In genomic region chr7:49000816-49001215, GRCm38 (mm10) we compare ENCODE assay signal across 21 mouse cellular contexts.
DNase-seq lines count a peak whose midpoint lies in the region; ATAC-seq and TF ChIP-seq lines count a peak whose summit lies in the region.
"Had no signal": no experiment of that assay in that cellular context is flagged by ENCODE, and none has a peak within 500 bp of the region (broad histone marks: within the 10 kb centered on the region; RNA-seq: fewer than 3 reads in every experiment).

No protein-coding gene starts in this region.

- no peak overlapping the region for H3K4me2 ChIP-seq in forebrain, postnatal 0 days (ENCODE audit: low read depth)
- no peak overlapping the region for H3K4me2 ChIP-seq in forebrain, embryonic 15.5 days (replicated peaks)
- no peak overlapping the region for H3K4me2 ChIP-seq in midbrain, embryonic 15.5 days
- H3K4me2 ChIP-seq: heart, embryonic 15.5 days; liver, embryonic 12.5 days; lung, embryonic 14.5 days; neural tube, embryonic 12.5 days had no signal

- no peaks in the 10 kb centered on the region for H3K27me3 ChIP-seq in forebrain, postnatal 0 days (ENCODE audit: insufficient read depth, low read length)
- H3K27me3 ChIP-seq in forebrain, embryonic 15.5 days: no peaks in the 10 kb centered on the region
- no peaks in the 10 kb centered on the region for H3K27me3 ChIP-seq in midbrain, embryonic 10.5 days (ENCODE audit: low read depth, poor library complexity, severe bottlenecking)
- no peaks in the 10 kb centered on the region for H3K27me3 ChIP-seq in midbrain, embryonic 15.5 days (replicated peaks)
- no peaks in the 10 kb centered on the region for H3K27me3 ChIP-seq in kidney, adult 2 months (replicated peaks; ENCODE audit: control insufficient read depth, insufficient read depth, low read length)
- H3K27me3 ChIP-seq: neural tube, embryonic 12.5 days had no signal

- H3K27ac ChIP-seq in forebrain, postnatal 0 days (ENCODE audit: low read depth, low read length): no peak overlapping the region
- H3K27ac ChIP-seq in forebrain, embryonic 15.5 days (replicated peaks): no peak overlapping the region
- H3K27ac ChIP-seq in midbrain, embryonic 10.5 days (replicated peaks): peak overlapping the region; percentile 84
- H3K27ac ChIP-seq in midbrain, embryonic 15.5 days: no peak overlapping the region
- no peak overlapping the region for H3K27ac ChIP-seq in kidney, adult 2 months (ENCODE audit: insufficient read depth, low read depth, low read length)
- H3K27ac ChIP-seq: heart, embryonic 15.5 days; liver, embryonic 12.5 days; neural tube, embryonic 12.5 days had no signal

- H3K4me3 ChIP-seq in forebrain, postnatal 0 days (ENCODE audit: low read depth, low read length): no peak overlapping the region
- no peak overlapping the region for H3K4me3 ChIP-seq in forebrain, embryonic 15.5 days
- H3K4me3 ChIP-seq in midbrain, embryonic 10.5 days: no peak overlapping the region
- H3K4me3 ChIP-seq in midbrain, embryonic 15.5 days: no peak overlapping the region
- no peak overlapping the region for H3K4me3 ChIP-seq in kidney, adult 2 months (ENCODE audit: insufficient read depth, low read depth, low read length)
- H3K4me3 ChIP-seq: erythroblast, embryonic 14.5 days; heart, embryonic 15.5 days; liver, embryonic 12.5 days; neural tube, embryonic 12.5 days had no signal

- TF ChIP-seq CTCF in forebrain, postnatal 0 days (IDR thresholded peaks at IDR 0.05; ENCODE audit: low read depth): no peak
- no peak for TF ChIP-seq CTCF in kidney, adult 2 months (conservative IDR thresholded peaks at IDR 0.05; ENCODE audit: insufficient read depth, insufficient read length, low read depth, low read length)

- H3K9ac ChIP-seq in forebrain, postnatal 0 days: no peak overlapping the region
- no peak overlapping the region for H3K9ac ChIP-seq in forebrain, embryonic 15.5 days (replicated peaks)
- H3K9ac ChIP-seq in midbrain, embryonic 15.5 days: no peak overlapping the region
- H3K9ac ChIP-seq: heart, embryonic 15.5 days; liver, embryonic 12.5 days; lung, embryonic 14.5 days; neural tube, embryonic 12.5 days had no signal

- H3K4me1 ChIP-seq in forebrain, postnatal 0 days (ENCODE audit: insufficient read depth): peaks cover 9% of the 10 kb centered on the region; the same call in 1 of the 2 replicates
- peaks cover 3% of the 10 kb centered on the region; the same call in 1 of the 2 replicates for H3K4me1 ChIP-seq in forebrain, embryonic 15.5 days
- peaks cover 91% of the 10 kb centered on the region for H3K4me1 ChIP-seq in midbrain, embryonic 10.5 days
- peaks cover 15% of the 10 kb centered on the region for H3K4me1 ChIP-seq in midbrain, embryonic 15.5 days
- peaks cover 7% of the 10 kb centered on the region; the same call in 1 of the 2 replicates for H3K4me1 ChIP-seq in kidney, adult 2 months (ENCODE audit: control insufficient read depth, insufficient read depth, low read length)
- H3K4me1 ChIP-seq: liver, embryonic 12.5 days had no signal

- intact Hi-C loops in left cerebral cortex, postnatal 14 days (cut with DNase I): no loop called here

- no peaks in the 10 kb centered on the region for H3K9me3 ChIP-seq in forebrain, postnatal 0 days (ENCODE audit: low read length)
- H3K9me3 ChIP-seq in forebrain, embryonic 15.5 days: no peaks in the 10 kb centered on the region
- H3K9me3 ChIP-seq in midbrain, embryonic 10.5 days (replicated peaks): no peaks in the 10 kb centered on the region
- H3K9me3 ChIP-seq in midbrain, embryonic 15.5 days: no peaks in the 10 kb centered on the region
- H3K9me3 ChIP-seq: heart, embryonic 15.5 days; liver, embryonic 12.5 days; neural tube, embryonic 12.5 days had no signal

- WGBS in forebrain, postnatal 0 days: 60% methylated on average over 3 of the region's 3 CpGs
- WGBS in forebrain, embryonic 15.5 days: 68% methylated on average over 3 of the region's 3 CpGs
- WGBS in midbrain, embryonic 10.5 days: 85% methylated on average over 3 of the region's 3 CpGs
- 78% methylated on average over 3 of the region's 3 CpGs for WGBS in midbrain, embryonic 15.5 days
- 79% methylated on average over 3 of the region's 3 CpGs for WGBS in kidney, adult 2 months

- no peaks in the 10 kb centered on the region for H3K36me3 ChIP-seq in forebrain, postnatal 0 days (ENCODE audit: insufficient read depth)
- no peaks in the 10 kb centered on the region for H3K36me3 ChIP-seq in forebrain, embryonic 15.5 days
- H3K36me3 ChIP-seq in midbrain, embryonic 10.5 days: no peaks in the 10 kb centered on the region
- no peaks in the 10 kb centered on the region for H3K36me3 ChIP-seq in midbrain, embryonic 15.5 days (replicated peaks)
- H3K36me3 ChIP-seq in kidney, adult 2 months (ENCODE audit: control insufficient read depth, insufficient read depth, low read length): no peaks in the 10 kb centered on the region
- H3K36me3 ChIP-seq: G1E; heart, embryonic 15.5 days; liver, embryonic 12.5 days; neural tube, embryonic 12.5 days had no signal

- TF ChIP-seq POLR2A in kidney, adult 2 months (IDR thresholded peaks at IDR 0.05; ENCODE audit: low read depth, low read length): no peak

- ATAC-seq in forebrain, postnatal 0 days: 0 out of 2 replicates have a peak, but pooled peaks have one; percentile 35
- ATAC-seq in forebrain, embryonic 15.5 days (replicated peaks): no peak
- ATAC-seq in midbrain, embryonic 15.5 days (replicated peaks): no peak
- ATAC-seq: CD4-positive, CD25-positive, alpha-beta regulatory T cell, adult 4 months; forebrain, embryonic 14.5 days; inflammation-experienced regulatory T-cells, adult 6 months; liver, embryonic 12.5 days had no signal

- DNase-seq in forebrain, postnatal 0 days: no peak
- no peak for DNase-seq in midbrain, embryonic 10.5 days (ENCODE audit: low spot score)
- DNase-seq in left cerebral cortex, postnatal 14 days (ENCODE audit: low spot score in 2 of 2): peak; percentile 63 to 83
- peak; percentile 86 for DNase-seq in telencephalon, adult 2 months (ENCODE audit: low read depth, low spot score)
- DNase-seq in kidney, adult 2 months: no peak
- no peak for DNase-seq in spleen, postnatal 14 days (ENCODE audit: low spot score in 2 of 2)
- DNase-seq: cerebellum, adult 18-20 months; cerebellum, postnatal 36 days; heart, adult 18-20 months; kidney, postnatal 4 days; lung, embryonic 14.5 days had no signal

Comparison
In these comparisons a context has a peak if more than half of its experiments do, and no peak if none do; other contexts are left out.
1. DNase-seq: peak in left cerebral cortex, postnatal 14 days (2 of 2) and telencephalon, adult 2 months (single experiment); none in forebrain, postnatal 0 days (single experiment), midbrain, embryonic 10.5 days (single experiment), kidney, adult 2 months (single experiment) and spleen, postnatal 14 days (0 of 2).